8 mouse cellular contexts compared by ENCODE assay signal in genomic region chr5:105649514-105650001, GRCm38 (mm10). TPM values are rescaled to one million over a fixed set of nuclear protein-coding genes. Genes with fewer than 3 reads are reported as not detected.
DNase-seq lines count a peak whose midpoint lies in the region; ATAC-seq lines count a peak whose summit lies in the region.

No protein-coding gene starts in this region.

- ATAC-seq in hindbrain, embryonic 11.5 days (ENCODE audit: low FRiP score), result no peak
- no peak for ATAC-seq in hindbrain, embryonic 12.5 days (ENCODE audit: low FRiP score)
- ATAC-seq in monocyte, adult 5-6 weeks (replicated peaks; ENCODE audit: insufficient number of reproducible peaks, low FRiP score, low TSS enrichment, poor library complexity, severe bottlenecking), result peak; percentile 30
- ATAC-seq in midbrain, embryonic 11.5 days (ENCODE audit: low FRiP score), result no peak

- no peaks in the 10 kb centered on the region for H3K27me3 ChIP-seq in hindbrain, embryonic 11.5 days (ENCODE audit: control insufficient read depth, insufficient read depth, low read length)
- no peaks in the 10 kb centered on the region for H3K27me3 ChIP-seq in hindbrain, embryonic 12.5 days
- no peaks in the 10 kb centered on the region for H3K27me3 ChIP-seq in midbrain, embryonic 11.5 days (ENCODE audit: control insufficient read depth, insufficient read depth, low read length)

- peak; percentile 6 for DNase-seq in hindbrain, embryonic 11.5 days (ENCODE audit: low spot score)
- DNase-seq in heart, adult 11 months, result peak; percentile 97
- peak; percentile 21 to 57 for DNase-seq in kidney, postnatal 25 days
- DNase-seq in left cerebral cortex, postnatal 4 days, result no peak
- DNase-seq in embryo, embryonic 9.5 days (ENCODE audit: extremely low spot score), result no peak
- DNase-seq in midbrain, embryonic 11.5 days (ENCODE audit: low spot score, missing footprints), result no peak

- no peak overlapping the region for H3K4me3 ChIP-seq in hindbrain, embryonic 11.5 days (ENCODE audit: low read depth, low read length)
- H3K4me3 ChIP-seq in hindbrain, embryonic 12.5 days, result no peak overlapping the region
- no peak overlapping the region for H3K4me3 ChIP-seq in midbrain, embryonic 11.5 days (ENCODE audit: low read depth, low read length)

- H3K4me1 ChIP-seq in hindbrain, embryonic 11.5 days (replicated peaks; ENCODE audit: control insufficient read depth, insufficient read depth, low read length), result no peaks in the 10 kb centered on the region
- H3K4me1 ChIP-seq in hindbrain, embryonic 12.5 days, result peaks cover 6% of the 10 kb centered on the region; the same call in 1 of the 2 replicates
- H3K4me1 ChIP-seq in midbrain, embryonic 11.5 days (ENCODE audit: control insufficient read depth, insufficient read depth, low read length), result no peaks in the 10 kb centered on the region

- no peak overlapping the region for H3K27ac ChIP-seq in hindbrain, embryonic 11.5 days (ENCODE audit: low read depth, low read length)
- no peak overlapping the region for H3K27ac ChIP-seq in hindbrain, embryonic 12.5 days
- H3K27ac ChIP-seq in midbrain, embryonic 11.5 days (ENCODE audit: low read depth, low read length), result no peak overlapping the region

- intact Hi-C loops in left cerebral cortex, postnatal 4 days (cut with DNase I), result no loop called here

- WGBS in hindbrain, embryonic 11.5 days, result 94% methylated on average over 10 of the region's 10 CpGs
- WGBS in hindbrain, embryonic 12.5 days, result 85% methylated on average over 10 of the region's 10 CpGs
- 92% methylated on average over 10 of the region's 10 CpGs for WGBS in midbrain, embryonic 11.5 days

- H3K9ac ChIP-seq in hindbrain, embryonic 11.5 days (ENCODE audit: low read depth, low read length), result no peak overlapping the region
- no peak overlapping the region for H3K9ac ChIP-seq in hindbrain, embryonic 12.5 days
- H3K9ac ChIP-seq in midbrain, embryonic 11.5 days (ENCODE audit: low read length), result no peak overlapping the region

- no peaks in the 10 kb centered on the region for H3K36me3 ChIP-seq in hindbrain, embryonic 11.5 days (ENCODE audit: control insufficient read depth, insufficient read depth, low read length)
- no peaks in the 10 kb centered on the region for H3K36me3 ChIP-seq in hindbrain, embryonic 12.5 days
- H3K36me3 ChIP-seq in midbrain, embryonic 11.5 days (ENCODE audit: control insufficient read depth, insufficient read depth, low read length), result no peaks in the 10 kb centered on the region

- no peak overlapping the region for H3K4me2 ChIP-seq in hindbrain, embryonic 11.5 days (replicated peaks; ENCODE audit: low read depth, low read length)
- H3K4me2 ChIP-seq in hindbrain, embryonic 12.5 days (replicated peaks), result no peak overlapping the region
- H3K4me2 ChIP-seq in midbrain, embryonic 11.5 days, result no peak overlapping the region

- no peaks in the 10 kb centered on the region for H3K9me3 ChIP-seq in hindbrain, embryonic 11.5 days (ENCODE audit: control insufficient read depth, low read length)
- H3K9me3 ChIP-seq in hindbrain, embryonic 12.5 days (replicated peaks), result no peaks in the 10 kb centered on the region
- H3K9me3 ChIP-seq in midbrain, embryonic 11.5 days (ENCODE audit: control insufficient read depth, low read length), result no peaks in the 10 kb centered on the region

RNA-seq across cellular contexts. Expression of gene Lrrc8d, which starts 50.2 kb away (rescaled TPM):
- polyA plus RNA-seq in hindbrain, embryonic 11.5 days (2014; fragmentation: Nextera tagmentation; extraction: Ambion mirVana), result 24.7 and 25.1 TPM in 2 replicates
- polyA plus RNA-seq in hindbrain, embryonic 12.5 days (2016; fragmentation: Nextera tagmentation; extraction: Ambion mirVana), result 35.0 and 35.9 TPM in 2 replicates
- total RNA-seq in monocyte, adult 5-6 weeks (2017), result 40.9 to 56.0 TPM (median 41.9 TPM) in 3 replicates
- total RNA-seq in left cerebral cortex, postnatal 4 days (2021), result 10 to 100 TPM; 60.2 to 62.3 TPM
- polyA plus RNA-seq in midbrain, embryonic 11.5 days (2014; fragmentation: Nextera tagmentation; extraction: Ambion mirVana), result 24.5 and 28.8 TPM in 2 replicates

Comparison
In these comparisons a context has a peak if more than half of its experiments do, and no peak if none do; other contexts are left out.
1. DNase-seq: peak in hindbrain, embryonic 11.5 days (single experiment), heart, adult 11 months (single experiment) and kidney, postnatal 25 days (2 of 2); none in left cerebral cortex, postnatal 4 days (single experiment), embryo, embryonic 9.5 days (single experiment) and midbrain, embryonic 11.5 days (single experiment).